Mouse (Mus musculus) cortical plate, adult 2 months (tissue): ENCODE data around the gene Klf14.

Experiments used
- CTCF ChIP-seq: fragments of 200-500 bp; IDR thresholded peaks from 2 replicates; pipeline ENCODE4 v1.5.1; 2011; ENCODE audit warnings: mild to moderate bottlenecking, control low read depth, low read length; ENCODE audit not compliant: insufficient read depth; ENCODE audit errors: extremely low read depth
- POLR2A ChIP-seq: fragments of 200-500 bp; IDR thresholded peaks from 2 replicates; pipeline ENCODE4 v1.6.1; 2011; ENCODE audit warnings: mild to moderate bottlenecking, low read length, control low read depth; ENCODE audit not compliant: insufficient read depth; ENCODE audit errors: extremely low read depth

GRCm38 (mm10) chr6:30920834-30921675 lies 37.8 kb downstream of the Klf14 start:
- TF ChIP-seq CTCF (no peak), POLR2A (no peak)
